Mouse (Mus musculus): ENCODE data around the gene Mpp4. TPM values are rescaled to one million over a fixed set of nuclear protein-coding genes. Genes with fewer than 3 reads are reported as not detected.

Mpp4 gene
- polyA plus RNA-seq, 1 experiment from 2014 or later, result 0.33 TPM

DNA sequence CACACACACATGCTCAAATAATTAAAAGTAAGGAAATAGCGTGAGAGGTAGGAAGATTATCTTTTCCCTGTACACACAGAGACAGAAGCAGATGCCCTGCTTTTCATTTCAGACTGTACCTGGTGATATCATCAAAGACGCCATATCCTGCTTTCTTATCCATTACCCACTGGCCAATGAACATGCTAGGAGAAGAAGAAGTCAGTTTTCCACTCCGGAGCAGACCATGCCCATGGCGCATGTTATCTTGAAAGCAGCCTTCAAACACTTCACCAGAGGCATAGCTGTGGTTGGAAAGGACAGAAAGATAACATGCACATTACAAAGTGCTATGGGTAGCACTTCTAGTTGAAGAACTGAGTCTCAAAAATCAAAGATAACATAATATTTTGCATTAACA lies 19.9 kb upstream of the Mpp4 start:
- Histone ChIP-seq H3K27me3 (ENCODE audit: low read depth, poor library complexity, severe bottlenecking) (no peaks in the 10 kb centered on the region), H3K4me3 (no peak overlapping the region), H3K36me3 (peaks cover 48% of the 10 kb centered on the region), H3K4me1 (no peaks in the 10 kb centered on the region), H3K27ac (replicated peaks) (no peak overlapping the region), H3K9me3 (replicated peaks) (no peaks in the 10 kb centered on the region)
- 96% methylated on average over 4 of the region's 4 CpGs for WGBS
- DNase-seq (ENCODE audit: low spot score), result no peak

DNA sequence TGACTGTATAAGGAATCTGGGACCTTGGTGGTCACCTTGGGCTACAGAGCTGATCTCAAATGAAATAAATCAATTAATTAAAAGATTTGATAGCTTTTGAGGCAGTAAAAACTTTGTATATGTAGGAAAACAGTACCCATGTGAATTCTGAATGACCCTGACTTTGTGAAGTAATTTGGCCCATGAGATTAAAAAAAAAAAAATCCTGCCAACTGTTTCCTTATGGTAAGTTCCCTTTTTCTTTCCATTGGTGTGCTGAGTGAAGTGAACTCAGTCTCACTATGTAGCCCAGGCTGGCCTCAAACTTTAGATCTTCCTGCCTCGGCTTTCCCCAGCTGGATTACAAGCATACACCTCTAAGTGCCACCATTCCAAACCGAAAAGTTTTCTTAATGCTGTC lies 19.2 kb upstream of the Mpp4 start:
- no peaks in the 10 kb centered on the region for H3K4me1 ChIP-seq
- no peak for DNase-seq (ENCODE audit: low spot score)
- H3K27me3 ChIP-seq (ENCODE audit: low read depth, poor library complexity, severe bottlenecking), result no peaks in the 10 kb centered on the region
- WGBS, result 93% methylated on average over 2 of the region's 2 CpGs
- no peak overlapping the region for H3K4me3 ChIP-seq
- H3K9me3 ChIP-seq (replicated peaks), result no peaks in the 10 kb centered on the region
- H3K36me3 ChIP-seq, result peaks cover 54% of the 10 kb centered on the region
- no peak overlapping the region for H3K27ac ChIP-seq (replicated peaks)

DNA sequence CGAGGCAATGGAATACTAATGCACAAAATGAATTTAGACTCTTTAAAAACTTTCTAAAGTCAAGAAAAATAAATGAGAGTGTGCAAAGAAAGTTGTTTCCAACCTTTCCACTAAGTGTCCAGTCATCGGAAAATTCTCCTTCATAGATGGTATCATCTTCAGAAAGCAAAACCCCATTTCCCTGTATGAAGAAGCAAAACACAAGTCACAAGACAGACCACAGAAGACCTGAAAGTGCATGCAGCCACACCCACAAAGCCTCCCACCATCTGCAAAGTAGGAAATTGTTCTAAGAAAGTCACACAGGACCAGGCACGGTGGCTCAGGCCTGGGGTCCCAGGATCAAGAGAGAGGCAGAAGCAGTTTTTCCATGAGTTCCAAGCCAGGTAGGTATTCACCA lies 16.8 kb upstream of the Mpp4 start:
- Histone ChIP-seq H3K27ac (replicated peaks) (no peak overlapping the region), H3K27me3 (ENCODE audit: low read depth, poor library complexity, severe bottlenecking) (no peaks in the 10 kb centered on the region), H3K36me3 (peaks cover 56% of the 10 kb centered on the region), H3K9me3 (replicated peaks) (no peaks in the 10 kb centered on the region), H3K4me1 (no peaks in the 10 kb centered on the region), H3K4me3 (no peak overlapping the region)
- DNase-seq (ENCODE audit: low spot score), result no peak
- 95% methylated on average over 3 of the region's 3 CpGs for WGBS

DNA sequence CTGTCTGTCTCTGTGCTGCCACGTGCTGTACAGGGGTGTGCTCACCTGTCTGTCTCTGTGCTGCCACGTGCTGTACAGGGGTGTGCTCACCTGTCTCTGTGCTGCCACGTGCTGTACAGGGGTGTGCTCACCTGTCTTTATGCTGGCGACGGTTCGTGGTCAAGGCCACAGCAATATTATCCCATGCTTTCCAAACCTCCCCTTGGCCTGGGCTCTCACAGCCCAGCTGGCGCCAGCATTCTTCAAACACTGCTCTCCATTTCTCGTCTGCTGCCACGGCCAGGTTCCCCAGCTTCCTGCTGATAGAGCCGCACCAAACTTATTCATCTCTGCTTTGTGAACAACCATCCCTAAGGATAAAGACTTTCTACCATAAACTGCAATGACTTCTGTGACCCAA lies 15.2 kb upstream of the Mpp4 start:
- no peak overlapping the region for H3K4me3 ChIP-seq
- peaks cover 46% of the 10 kb centered on the region for H3K36me3 ChIP-seq
- H3K9me3 ChIP-seq (replicated peaks), result no peaks in the 10 kb centered on the region
- no peak for DNase-seq (ENCODE audit: low spot score)
- 92% methylated on average over 10 of the region's 10 CpGs for WGBS
- H3K27me3 ChIP-seq (ENCODE audit: low read depth, poor library complexity, severe bottlenecking), result no peaks in the 10 kb centered on the region
- H3K27ac ChIP-seq (replicated peaks), result no peak overlapping the region
- no peaks in the 10 kb centered on the region for H3K4me1 ChIP-seq

DNA sequence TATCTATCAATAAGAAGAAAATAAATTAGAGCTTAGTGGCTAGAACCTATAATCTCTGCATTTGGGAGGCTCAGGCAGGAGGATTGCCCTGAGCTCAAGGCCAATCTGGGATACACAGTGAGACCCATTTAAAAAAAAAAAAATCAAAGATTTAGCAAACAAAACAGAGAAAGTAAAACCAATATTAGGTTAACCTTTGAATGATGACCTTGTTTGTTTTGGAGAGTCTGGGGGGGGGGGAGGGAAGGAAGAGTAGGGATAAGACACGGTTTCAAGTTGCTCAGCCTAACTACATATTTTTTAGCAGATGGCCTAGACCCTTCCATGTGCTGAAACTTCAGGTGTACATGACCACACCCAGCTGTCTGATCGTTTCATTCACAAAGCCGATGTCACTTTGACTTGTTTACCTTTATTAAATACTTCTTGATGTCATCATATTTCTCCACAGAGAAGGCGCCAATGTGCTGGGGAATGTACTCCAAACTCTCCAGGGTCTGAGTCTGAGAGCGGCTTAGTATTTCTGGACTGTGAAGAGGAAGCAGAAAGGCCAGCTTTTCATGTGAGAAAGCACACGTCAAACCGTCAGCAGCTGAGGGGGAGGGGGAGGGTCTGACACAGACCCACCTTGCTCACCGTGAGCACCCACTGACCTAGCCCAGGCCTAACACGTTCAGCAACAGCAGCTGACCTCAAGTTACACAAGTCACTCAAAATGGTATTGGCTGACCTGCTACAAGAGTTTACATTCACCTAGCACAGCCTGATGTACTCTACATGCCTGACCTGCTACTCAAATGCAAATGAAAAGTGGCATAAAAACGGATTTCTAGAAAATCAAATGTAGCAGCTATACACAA lies 11.6 kb upstream of the Mpp4 start:
- H3K9me3 ChIP-seq (replicated peaks), result no peaks in the 10 kb centered on the region
- DNase-seq (ENCODE audit: low spot score), result no peak
- WGBS, result 83% methylated on average over 10 of the region's 10 CpGs
- H3K27ac ChIP-seq (replicated peaks), result no peak overlapping the region
- no peaks in the 10 kb centered on the region for H3K4me1 ChIP-seq
- peaks cover 40% of the 10 kb centered on the region for H3K36me3 ChIP-seq
- no peak overlapping the region for H3K4me3 ChIP-seq
- no peaks in the 10 kb centered on the region for H3K27me3 ChIP-seq (ENCODE audit: low read depth, poor library complexity, severe bottlenecking)

DNA sequence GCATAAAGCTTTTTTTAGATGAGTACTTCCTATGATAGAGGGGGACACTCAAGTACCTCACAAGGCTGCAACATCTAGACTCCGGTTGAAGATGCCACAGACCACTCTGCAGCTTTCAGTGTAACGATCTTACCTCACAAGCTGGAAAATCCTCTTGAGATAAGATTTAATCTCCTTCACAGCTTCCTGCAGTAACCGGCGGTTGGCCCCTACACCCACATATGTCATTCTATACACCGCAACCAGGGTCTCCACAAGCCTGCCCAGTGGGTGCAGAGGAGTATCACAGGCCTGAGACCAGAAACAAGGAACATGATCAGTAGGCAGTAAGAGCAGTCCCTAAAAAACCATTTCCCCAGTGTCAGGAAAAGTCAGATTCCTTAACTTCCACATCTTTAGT lies 9.8 kb upstream of the Mpp4 start:
- Histone ChIP-seq H3K27ac (replicated peaks) (no peak overlapping the region), H3K36me3 (peaks cover 33% of the 10 kb centered on the region), H3K9me3 (replicated peaks) (no peaks in the 10 kb centered on the region), H3K27me3 (ENCODE audit: low read depth, poor library complexity, severe bottlenecking) (no peaks in the 10 kb centered on the region), H3K4me3 (no peak overlapping the region), H3K4me1 (no peaks in the 10 kb centered on the region)
- WGBS, result 90% methylated on average over 5 of the region's 5 CpGs
- DNase-seq (ENCODE audit: low spot score), result no peak

DNA sequence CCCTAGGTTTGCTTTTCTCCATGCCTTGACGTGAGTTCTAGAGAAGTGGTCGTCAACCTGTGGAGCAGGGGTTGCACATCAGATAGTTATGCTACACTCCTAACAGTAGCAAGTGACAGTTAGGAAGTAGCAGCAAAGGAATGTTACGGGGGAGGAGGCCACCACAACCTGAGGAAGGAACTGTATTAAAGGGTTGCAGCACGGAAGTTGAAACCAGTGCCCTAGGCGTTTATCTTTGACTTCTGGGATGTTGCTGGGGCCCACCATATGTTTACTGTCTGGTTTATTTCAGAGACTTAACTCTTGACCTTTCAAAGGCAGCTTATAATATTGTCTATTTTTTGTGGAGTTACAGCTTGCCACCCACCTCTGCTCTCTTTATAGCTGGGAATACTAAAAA lies 8.7 kb upstream of the Mpp4 start:
- Histone ChIP-seq H3K27ac (replicated peaks) (no peak overlapping the region), H3K4me3 (no peak overlapping the region), H3K4me1 (no peaks in the 10 kb centered on the region), H3K36me3 (peaks cover 34% of the 10 kb centered on the region), H3K9me3 (replicated peaks) (no peaks in the 10 kb centered on the region; the same call in 1 of the 2 replicates), H3K27me3 (ENCODE audit: low read depth, poor library complexity, severe bottlenecking) (no peaks in the 10 kb centered on the region)
- 79% methylated on average over 5 of the region's 5 CpGs for WGBS
- DNase-seq (ENCODE audit: low spot score), result no peak

DNA sequence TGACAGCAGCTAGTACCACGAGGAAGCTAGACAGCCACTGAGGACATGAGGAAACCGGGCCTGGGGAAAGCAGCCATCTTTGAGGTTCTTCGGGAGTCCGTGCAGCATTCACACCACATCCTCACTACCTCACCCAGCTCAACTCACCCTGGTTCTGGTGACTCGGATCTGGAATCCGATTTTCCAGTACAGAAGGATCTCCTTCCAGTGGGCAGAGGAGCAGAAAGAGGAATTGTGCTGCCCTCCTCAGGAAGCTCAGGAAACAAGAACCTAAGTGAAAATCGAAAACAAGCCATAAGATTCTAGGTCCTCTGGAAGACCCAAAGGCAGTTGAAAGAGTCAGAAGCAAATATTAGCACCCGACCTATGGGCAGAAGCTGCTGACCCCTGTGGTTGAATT lies 7.1 kb upstream of the Mpp4 start:
- peaks cover 42% of the 10 kb centered on the region for H3K36me3 ChIP-seq
- no peaks in the 10 kb centered on the region for H3K27me3 ChIP-seq (ENCODE audit: low read depth, poor library complexity, severe bottlenecking)
- DNase-seq (ENCODE audit: low spot score), result no peak
- no peaks in the 10 kb centered on the region; the same call in 1 of the 2 replicates for H3K9me3 ChIP-seq (replicated peaks)
- no peaks in the 10 kb centered on the region for H3K4me1 ChIP-seq
- no peak overlapping the region for H3K27ac ChIP-seq (replicated peaks)
- 77% methylated on average over 8 of the region's 8 CpGs for WGBS
- no peak overlapping the region for H3K4me3 ChIP-seq

DNA sequence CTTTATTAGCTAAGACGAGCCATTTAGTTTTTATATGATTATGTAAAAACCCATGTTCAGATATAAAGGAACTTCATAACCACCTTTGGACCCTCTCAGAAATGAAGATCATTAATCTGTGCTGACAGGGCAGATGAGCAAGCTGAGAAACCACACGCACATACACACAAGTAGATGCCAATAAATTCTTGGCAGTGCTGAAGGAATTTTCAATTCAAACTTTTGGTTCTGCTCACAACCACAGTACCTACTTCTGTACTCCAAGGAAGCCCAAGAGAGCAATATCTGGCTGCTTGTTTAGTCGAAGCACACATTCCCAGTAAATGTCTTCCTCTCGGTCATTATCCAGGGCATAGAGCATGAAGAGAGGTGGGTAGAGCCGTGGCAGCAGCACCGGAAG lies 6.4 kb upstream of the Mpp4 start:
- Histone ChIP-seq H3K4me1 (no peaks in the 10 kb centered on the region), H3K9me3 (replicated peaks) (no peaks in the 10 kb centered on the region; the same call in 1 of the 2 replicates), H3K27me3 (ENCODE audit: low read depth, poor library complexity, severe bottlenecking) (no peaks in the 10 kb centered on the region), H3K4me3 (no peak overlapping the region), H3K36me3 (peaks cover 42% of the 10 kb centered on the region), H3K27ac (replicated peaks) (no peak overlapping the region)
- DNase-seq (ENCODE audit: low spot score), result no peak
- WGBS, result 92% methylated on average over 6 of the region's 6 CpGs

DNA sequence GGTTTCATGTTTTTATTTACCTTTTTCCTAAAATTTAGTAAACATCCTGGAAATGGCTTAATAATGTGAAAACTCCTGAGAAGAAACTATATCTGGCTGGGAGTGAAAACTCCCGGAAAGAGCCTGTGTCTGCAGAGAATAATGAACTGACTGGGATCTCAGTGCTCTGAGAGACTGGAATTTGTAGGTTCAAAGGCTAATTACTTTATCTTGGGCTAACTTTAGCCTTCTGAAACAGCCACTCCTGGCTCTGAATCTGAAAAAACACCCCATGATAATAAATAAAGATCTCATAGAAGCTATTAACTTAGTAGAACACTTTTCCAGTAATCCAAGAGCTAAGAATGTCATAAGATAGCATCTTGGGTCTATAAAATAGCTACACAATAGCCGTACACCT lies 5.4 kb upstream of the Mpp4 start:
- no peak for DNase-seq (ENCODE audit: low spot score)
- no peak overlapping the region for H3K4me3 ChIP-seq
- no peaks in the 10 kb centered on the region for H3K27me3 ChIP-seq (ENCODE audit: low read depth, poor library complexity, severe bottlenecking)
- 87% methylated on average over 2 of the region's 2 CpGs for WGBS
- no peak overlapping the region for H3K27ac ChIP-seq (replicated peaks)
- no peaks in the 10 kb centered on the region; the same call in 1 of the 2 replicates for H3K9me3 ChIP-seq (replicated peaks)
- peaks cover 10% of the 10 kb centered on the region for H3K4me1 ChIP-seq
- peaks cover 43% of the 10 kb centered on the region for H3K36me3 ChIP-seq

DNA sequence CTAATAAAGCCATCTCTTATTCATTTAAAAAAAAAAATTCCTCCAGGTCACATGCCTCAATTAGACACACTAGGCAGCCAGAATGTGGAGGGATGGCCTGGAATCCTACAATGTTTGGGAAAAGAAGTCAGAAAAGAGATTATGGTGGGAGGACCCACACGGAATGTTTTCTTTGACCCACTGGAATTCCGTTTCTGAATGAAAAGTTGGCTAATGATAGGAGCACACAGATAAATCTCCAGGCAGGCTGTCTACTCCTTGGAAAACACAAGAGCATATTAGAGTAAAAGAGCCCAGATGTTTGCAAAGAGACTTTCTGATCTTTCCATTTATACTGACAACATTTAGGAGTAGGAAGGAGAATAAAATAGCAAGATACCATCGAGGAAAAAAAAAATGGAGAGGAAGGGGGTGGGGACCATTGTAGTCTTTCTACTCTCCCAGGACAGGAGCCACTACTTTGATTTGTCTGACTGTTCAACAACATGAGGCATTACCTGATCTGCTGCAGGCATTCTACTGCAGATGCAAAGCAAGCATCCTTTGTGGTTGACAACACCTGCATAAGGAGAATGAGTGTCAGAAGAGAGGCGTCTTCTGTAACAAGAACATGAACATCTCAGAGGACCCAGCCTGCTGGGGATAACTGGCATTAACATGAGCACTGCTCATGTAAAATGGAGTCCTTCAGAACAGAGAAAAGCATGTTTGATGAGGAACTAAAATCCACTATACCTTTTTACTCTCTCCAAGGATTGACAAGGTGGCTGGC lies 4.7 kb upstream of the Mpp4 start:
- no peak overlapping the region for H3K4me3 ChIP-seq
- H3K27me3 ChIP-seq (ENCODE audit: low read depth, poor library complexity, severe bottlenecking), result peaks cover 5% of the 10 kb centered on the region; the same call in 1 of the 2 replicates
- H3K4me1 ChIP-seq, result peaks cover 17% of the 10 kb centered on the region
- H3K27ac ChIP-seq (replicated peaks), result no peak overlapping the region
- H3K9me3 ChIP-seq (replicated peaks), result no peaks in the 10 kb centered on the region; the same call in 1 of the 2 replicates
- 87% methylated on average over 4 of the region's 4 CpGs for WGBS
- peaks cover 49% of the 10 kb centered on the region for H3K36me3 ChIP-seq
- no peak for DNase-seq (ENCODE audit: low spot score)

DNA sequence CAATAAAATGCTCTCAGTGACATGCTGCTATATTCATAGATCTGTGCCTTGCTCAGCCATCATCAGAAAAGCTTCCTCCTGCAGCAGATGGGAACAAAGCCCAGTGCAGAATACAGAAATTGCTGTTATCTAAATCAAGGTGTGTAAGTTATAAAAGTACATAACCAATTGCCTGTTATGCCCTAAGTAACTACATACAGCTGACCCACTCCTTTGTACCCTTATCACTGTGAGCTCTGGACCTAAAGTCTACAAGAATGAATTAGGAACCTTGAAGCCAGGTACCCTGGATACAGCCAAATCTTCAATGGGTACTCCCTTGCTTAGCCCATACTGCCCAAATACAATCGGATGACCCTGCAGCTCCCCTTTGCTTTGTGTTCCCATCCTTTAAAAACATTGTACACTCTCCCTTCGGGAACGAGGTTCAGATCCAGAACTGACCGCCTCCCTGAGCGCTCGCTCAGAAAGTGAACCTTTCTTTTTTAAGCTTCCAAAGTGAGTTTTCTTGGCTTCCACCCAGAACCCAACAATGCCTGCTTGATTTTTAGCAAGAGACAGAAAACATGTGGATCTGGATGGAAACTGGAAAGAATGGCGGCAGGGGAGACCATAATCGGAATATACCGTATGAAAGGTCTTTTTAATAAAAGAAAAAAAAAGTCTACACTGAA lies 3.2 kb upstream of the Mpp4 start:
- DNase-seq (ENCODE audit: low spot score), result no peak
- WGBS, result 95% methylated on average over 9 of the region's 9 CpGs
- Histone ChIP-seq H3K27me3 (ENCODE audit: low read depth, poor library complexity, severe bottlenecking) (peaks cover 12% of the 10 kb centered on the region; the same call in 1 of the 2 replicates), H3K4me3 (no peak overlapping the region), H3K36me3 (peaks cover 44% of the 10 kb centered on the region), H3K9me3 (replicated peaks) (no peaks in the 10 kb centered on the region; the same call in 1 of the 2 replicates), H3K27ac (replicated peaks) (no peak overlapping the region), H3K4me1 (peaks cover 32% of the 10 kb centered on the region)
